Mouse (Mus musculus) heart, adult 2 months (tissue): ENCODE measurements around the gene Ribc1.

Experiments
- CTCF ChIP-seq: fragments of 200-600 bp; IDR thresholded peaks from 2 replicates; pipeline ENCODE4 v1.8.1; 2022; ENCODE audit warnings: antibody characterized with exemption, mild to moderate bottlenecking, moderate library complexity
- EP300 ChIP-seq: fragments of 200-500 bp; IDR thresholded peaks from 2 replicates; pipeline ENCODE4 v1.6.1; 2011; ENCODE audit warnings: low read depth, low read length, control low read depth; ENCODE audit not compliant: insufficient read depth
- POLR2A ChIP-seq: fragments of 200-500 bp; IDR thresholded peaks from 2 replicates; pipeline ENCODE4 v1.6.1; 2011; ENCODE audit warnings: mild to moderate bottlenecking, low read depth, low read length, control low read depth; ENCODE audit not compliant: insufficient read depth

- no peak for TF ChIP-seq CTCF
- TF ChIP-seq EP300 = no peak
- no peak for TF ChIP-seq POLR2A
These were observed 38.0 kb upstream of the Ribc1 start for GRCm38 (mm10) chrX:152054094-152054493.
